Mouse (Mus musculus): ENCODE results near the gene 2900011O08Rik. TPM values are rescaled to one million over a fixed set of nuclear protein-coding genes. Genes with fewer than 3 reads are reported as not detected.
"Not testable (repeated sequence)": the region's sequence is repeated elsewhere in the genome, so short reads cannot be mapped to it uniquely, and the experiment has no call there.

2900011O08Rik gene
- total RNA-seq, 1 experiment from 2014 or later: not detected

DNA sequence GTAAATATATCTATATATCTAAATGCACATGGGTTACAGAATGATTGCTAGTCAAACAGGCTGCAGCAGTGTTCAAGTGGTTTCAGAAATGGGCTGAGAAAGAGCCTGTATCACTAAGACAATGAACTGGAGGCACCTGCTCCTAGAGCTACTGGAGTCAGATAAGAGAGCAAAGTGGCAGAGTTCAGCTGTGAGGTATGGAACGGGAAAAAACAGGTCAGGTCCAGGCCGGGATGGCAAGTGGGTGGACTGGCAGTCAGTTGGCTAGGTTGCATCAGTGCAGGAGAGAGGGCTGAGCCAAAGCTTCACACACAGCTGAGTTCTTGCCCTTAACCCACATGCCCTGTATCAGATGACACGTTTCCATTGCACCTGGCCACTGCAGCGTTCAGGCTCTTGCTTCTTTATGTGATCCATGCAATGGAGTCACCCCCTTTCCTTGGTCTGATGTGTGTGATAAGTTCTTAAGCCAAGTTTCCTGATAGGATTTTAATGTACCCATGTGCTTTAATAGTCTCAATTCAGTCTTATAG, 59.9 kb downstream of the 2900011O08Rik start:
- ATAC-seq (replicated peaks in 1 of 2; ENCODE audit: insufficient read depth in 1 of 2, low FRiP score in 2 of 2, low TSS enrichment in 1 of 2, low read depth in 1 of 2, poor library complexity in 2 of 2, severe bottlenecking in 2 of 2): no peak

- no peak for ATAC-seq (replicated peaks in 1 of 2; ENCODE audit: insufficient read depth in 1 of 2, low FRiP score in 2 of 2, low TSS enrichment in 1 of 2, low read depth in 1 of 2, poor library complexity in 2 of 2, severe bottlenecking in 2 of 2)
Measured at GRCm38 (mm10) chr16:14052221-14052620, 65.8 kb downstream of the 2900011O08Rik start.

- ATAC-seq (replicated peaks in 1 of 2; ENCODE audit: insufficient read depth in 1 of 2, low FRiP score in 2 of 2, low TSS enrichment in 1 of 2, low read depth in 1 of 2, poor library complexity in 2 of 2, severe bottlenecking in 2 of 2): no peak
Measured at GRCm38 (mm10) chr16:14053116-14053515, 66.7 kb downstream of the 2900011O08Rik start.

GRCm38 (mm10) chr16:14055271-14055670, 68.9 kb downstream of the 2900011O08Rik start:
- no peak for ATAC-seq (replicated peaks in 1 of 2; ENCODE audit: insufficient read depth in 1 of 2, low FRiP score in 2 of 2, low TSS enrichment in 1 of 2, low read depth in 1 of 2, poor library complexity in 2 of 2, severe bottlenecking in 2 of 2)

GRCm38 (mm10) chr16:14056734-14057133, 70.3 kb downstream of the 2900011O08Rik start:
- no peak for ATAC-seq (replicated peaks in 1 of 2; ENCODE audit: insufficient read depth in 1 of 2, low FRiP score in 2 of 2, low TSS enrichment in 1 of 2, low read depth in 1 of 2, poor library complexity in 2 of 2, severe bottlenecking in 2 of 2)

- no peak for ATAC-seq (replicated peaks in 1 of 2; ENCODE audit: insufficient read depth in 1 of 2, low FRiP score in 2 of 2, low TSS enrichment in 1 of 2, low read depth in 1 of 2, poor library complexity in 2 of 2, severe bottlenecking in 2 of 2)
Measured at GRCm38 (mm10) chr16:14058541-14058940, 72.1 kb downstream of the 2900011O08Rik start.

GRCm38 (mm10) chr16:14059118-14059854, 72.9 kb downstream of the 2900011O08Rik start:
- ATAC-seq (replicated peaks in 1 of 2; ENCODE audit: insufficient read depth in 1 of 2, low FRiP score in 2 of 2, low TSS enrichment in 1 of 2, low read depth in 1 of 2, poor library complexity in 2 of 2, severe bottlenecking in 2 of 2): no peak

GRCm38 (mm10) chr16:14059869-14060268, 73.5 kb downstream of the 2900011O08Rik start:
- ATAC-seq (replicated peaks in 1 of 2; ENCODE audit: insufficient read depth in 1 of 2, low FRiP score in 2 of 2, low TSS enrichment in 1 of 2, low read depth in 1 of 2, poor library complexity in 2 of 2, severe bottlenecking in 2 of 2): no peak

DNA sequence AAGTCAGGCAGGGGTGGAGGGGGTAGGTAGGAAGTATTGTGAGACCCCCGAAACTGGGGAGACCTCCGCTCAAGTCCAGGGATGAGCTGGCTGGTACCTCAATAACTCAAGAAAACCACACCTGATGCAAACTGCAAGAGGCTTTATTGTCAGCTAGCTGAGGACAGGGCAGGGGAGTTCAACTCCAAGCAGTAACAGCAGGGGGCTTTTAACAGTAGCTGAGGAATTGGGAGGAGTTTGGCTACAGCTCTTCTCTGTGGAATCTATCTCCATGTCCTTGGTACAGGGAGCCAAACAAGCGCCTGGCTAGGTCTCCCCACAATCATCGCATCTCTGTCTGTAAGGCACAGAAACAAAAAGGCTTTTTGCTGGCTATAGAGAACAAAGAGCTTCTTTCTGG, 80.2 kb downstream of the 2900011O08Rik start:
- ATAC-seq (replicated peaks in 1 of 2; ENCODE audit: insufficient read depth in 1 of 2, low FRiP score in 2 of 2, low TSS enrichment in 1 of 2, low read depth in 1 of 2, poor library complexity in 2 of 2, severe bottlenecking in 2 of 2): not testable (repeated sequence)

GRCm38 (mm10) chr16:14068701-14069100, 82.3 kb downstream of the 2900011O08Rik start:
- ATAC-seq (replicated peaks in 1 of 2; ENCODE audit: insufficient read depth in 1 of 2, low FRiP score in 2 of 2, low TSS enrichment in 1 of 2, low read depth in 1 of 2, poor library complexity in 2 of 2, severe bottlenecking in 2 of 2): not testable (repeated sequence)

DNA sequence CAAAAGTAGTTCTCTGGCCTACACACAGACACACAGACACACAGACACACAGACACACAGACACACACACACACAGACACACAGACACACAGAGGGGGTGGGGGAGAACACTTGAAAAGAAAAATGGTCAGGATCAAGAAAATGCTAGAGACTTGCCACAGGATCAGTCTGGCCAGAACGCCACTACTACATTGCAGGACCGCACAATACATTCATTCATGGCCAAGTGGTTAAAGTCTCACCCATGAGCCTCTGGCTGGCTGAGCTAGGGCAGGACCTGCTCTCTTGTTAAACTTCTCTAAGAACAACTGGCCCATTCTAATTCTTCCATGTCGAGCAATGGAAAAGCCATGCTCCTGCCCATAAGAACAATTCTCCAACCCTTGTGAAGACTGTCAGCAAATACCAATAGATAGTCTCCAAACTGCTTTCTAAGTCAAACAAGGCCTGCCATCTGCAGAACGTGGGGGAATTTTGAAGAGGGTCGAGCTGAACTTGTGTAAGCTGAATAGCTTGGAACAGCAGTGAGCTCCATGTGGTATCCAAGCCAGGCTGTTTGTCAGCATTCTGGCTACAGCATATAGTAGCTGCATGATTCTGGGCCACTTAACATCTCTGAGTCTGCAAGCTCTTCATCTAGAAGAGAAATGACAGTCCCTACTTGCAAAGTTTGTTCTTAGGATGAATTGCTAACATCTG, 84.2 kb downstream of the 2900011O08Rik start:
- no peak for ATAC-seq (replicated peaks in 1 of 2; ENCODE audit: insufficient read depth in 1 of 2, low FRiP score in 2 of 2, low TSS enrichment in 1 of 2, low read depth in 1 of 2, poor library complexity in 2 of 2, severe bottlenecking in 2 of 2)

DNA sequence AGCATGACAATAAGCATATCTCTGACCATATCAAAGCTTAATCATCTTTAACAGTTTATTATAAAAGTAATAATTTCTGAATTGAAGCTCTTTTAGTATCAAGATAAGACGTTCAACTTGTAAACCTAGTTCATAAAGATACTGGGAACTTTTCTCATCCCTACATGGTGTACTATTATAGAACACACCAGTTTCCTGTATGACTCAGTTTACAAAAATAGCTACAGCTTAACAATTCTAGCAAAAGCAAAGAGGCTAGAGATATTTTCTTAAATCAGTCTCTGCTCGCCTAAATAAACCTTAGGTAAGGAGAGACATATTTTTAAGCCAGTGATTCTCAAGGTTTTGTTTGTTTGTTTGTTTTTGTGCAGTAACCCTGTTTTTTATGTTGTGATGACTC, 96.5 kb downstream of the 2900011O08Rik start:
- ATAC-seq (replicated peaks in 1 of 2; ENCODE audit: insufficient read depth in 1 of 2, low FRiP score in 2 of 2, low TSS enrichment in 1 of 2, low read depth in 1 of 2, poor library complexity in 2 of 2, severe bottlenecking in 2 of 2): no peak

DNA sequence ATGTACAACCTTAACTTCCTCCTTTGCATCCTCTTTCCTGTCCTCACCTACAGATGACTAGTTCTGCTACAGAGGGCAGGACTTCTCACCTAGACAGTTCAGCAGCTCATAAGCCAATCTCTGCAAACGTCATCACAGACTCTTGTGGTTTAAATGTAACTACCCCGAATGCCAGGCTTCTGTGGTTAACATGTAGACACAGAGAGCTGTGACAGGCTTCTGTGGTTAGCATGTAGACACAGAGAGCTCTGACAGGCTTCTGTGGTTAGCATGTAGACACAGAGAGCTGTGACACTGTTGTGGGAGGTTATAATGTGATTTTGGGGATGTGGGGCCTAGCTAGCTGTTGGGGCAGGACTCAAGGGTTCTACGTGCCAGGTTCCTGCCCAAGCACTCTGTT, 101.8 kb downstream of the 2900011O08Rik start:
- peak; percentile 98 to 99 for ATAC-seq (replicated peaks in 1 of 2; ENCODE audit: insufficient read depth in 1 of 2, low FRiP score in 2 of 2, low TSS enrichment in 1 of 2, low read depth in 1 of 2, poor library complexity in 2 of 2, severe bottlenecking in 2 of 2)

GRCm38 (mm10) chr16:14089296-14089695, 102.9 kb downstream of the 2900011O08Rik start:
- ATAC-seq (replicated peaks in 1 of 2; ENCODE audit: insufficient read depth in 1 of 2, low FRiP score in 2 of 2, low TSS enrichment in 1 of 2, low read depth in 1 of 2, poor library complexity in 2 of 2, severe bottlenecking in 2 of 2): no peak

GRCm38 (mm10) chr16:14091771-14092170, 105.4 kb downstream of the 2900011O08Rik start:
- no peak for ATAC-seq (replicated peaks in 1 of 2; ENCODE audit: insufficient read depth in 1 of 2, low FRiP score in 2 of 2, low TSS enrichment in 1 of 2, low read depth in 1 of 2, poor library complexity in 2 of 2, severe bottlenecking in 2 of 2)

DNA sequence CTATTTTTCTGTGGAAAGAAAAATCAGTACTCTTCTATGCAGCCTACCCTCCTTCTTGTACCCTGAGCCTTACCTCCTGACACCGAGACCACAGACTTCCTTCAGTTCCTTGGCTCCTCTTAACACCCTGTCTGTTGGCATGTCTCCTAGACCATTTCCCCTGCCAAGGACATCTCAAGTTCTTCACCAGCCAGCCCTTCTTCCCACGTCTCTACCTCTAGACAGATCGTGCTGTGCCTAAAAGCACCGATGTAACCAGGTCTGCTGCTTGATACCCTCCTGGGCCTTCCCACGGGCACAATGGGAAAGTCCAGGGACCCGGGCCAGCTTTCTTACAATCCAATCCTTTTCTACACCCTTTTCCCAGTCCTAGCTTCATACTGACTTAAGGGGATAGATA, 119.5 kb downstream of the 2900011O08Rik start:
- ATAC-seq (replicated peaks in 1 of 2; ENCODE audit: insufficient read depth in 1 of 2, low FRiP score in 2 of 2, low TSS enrichment in 1 of 2, low read depth in 1 of 2, poor library complexity in 2 of 2, severe bottlenecking in 2 of 2): no peak

DNA sequence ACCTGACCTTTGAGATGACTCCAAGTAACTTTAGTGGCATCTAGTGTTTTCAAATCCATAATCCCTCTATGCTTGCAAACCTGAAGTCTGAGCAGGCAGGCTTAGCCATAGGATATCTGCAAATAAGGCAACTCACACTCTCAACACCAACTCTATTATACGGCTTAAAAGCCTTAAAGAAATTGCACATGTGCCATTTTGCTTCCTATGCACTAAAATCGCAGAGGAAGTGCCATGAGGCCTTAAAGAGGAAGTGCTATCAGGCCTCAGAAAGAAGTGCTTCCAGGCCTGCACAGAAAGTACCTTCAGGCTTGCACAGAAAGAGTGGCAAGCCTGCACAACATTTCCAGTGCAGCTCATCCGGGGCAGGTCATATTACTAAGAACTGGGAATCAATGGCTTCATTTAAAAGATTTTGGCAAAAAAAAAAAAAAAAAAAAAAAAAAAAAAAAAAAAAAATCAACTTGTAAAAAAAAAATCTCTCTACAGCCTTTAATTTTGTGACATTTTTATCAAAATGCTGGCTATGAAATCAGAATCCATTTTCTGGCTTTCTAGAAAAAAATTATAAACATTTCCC, 123.3 kb downstream of the 2900011O08Rik start:
- ATAC-seq (replicated peaks in 1 of 2; ENCODE audit: insufficient read depth in 1 of 2, low FRiP score in 2 of 2, low TSS enrichment in 1 of 2, low read depth in 1 of 2, poor library complexity in 2 of 2, severe bottlenecking in 2 of 2): peak; percentile 37 to 52; a peak in 1 of 4 replicates

- ATAC-seq (replicated peaks in 1 of 2; ENCODE audit: insufficient read depth in 1 of 2, low FRiP score in 2 of 2, low TSS enrichment in 1 of 2, low read depth in 1 of 2, poor library complexity in 2 of 2, severe bottlenecking in 2 of 2): no peak
Measured at GRCm38 (mm10) chr16:14110922-14111321, 124.5 kb downstream of the 2900011O08Rik start.
